Mouse (Mus musculus) liver, embryonic 15.5 days (tissue): ENCODE data around the gene Crcp. TPM values are rescaled to one million over a fixed set of nuclear protein-coding genes. Genes with fewer than 3 reads are reported as not detected.

Experiments used
- ATAC-seq: fragments of 200-750 bp; cut with Nextera tagmentation; 2 replicates; pipeline ENCODE4 v1.8.0; 2017; ENCODE audit warnings: moderate number of reproducible peaks, mild to moderate bottlenecking, moderate library complexity; ENCODE audit not compliant: insufficient read depth
- H3K27ac ChIP-seq: fragments of 300-500 bp; sonication (generic); replicated peaks from 2 replicates; pipeline ENCODE4 v1.5.1; 2015; ENCODE audit warnings: mild to moderate bottlenecking, inconsistent platforms
- H3K27me3 ChIP-seq: fragments of 300-500 bp; sonication (generic); 2 replicates; pipeline ENCODE4 v1.6.1; 2015; ENCODE audit warnings: mild to moderate bottlenecking, inconsistent platforms
- H3K36me3 ChIP-seq: fragments of 300-500 bp; sonication (generic); replicated peaks from 2 replicates; pipeline ENCODE4 v1.6.1; 2015; ENCODE audit warnings: moderate library complexity, mild to moderate bottlenecking, inconsistent platforms
- H3K4me1 ChIP-seq: fragments of 300-500 bp; sonication (generic); replicated peaks from 2 replicates; pipeline ENCODE4 v1.6.1; 2015; ENCODE audit warnings: inconsistent platforms
- H3K4me2 ChIP-seq: fragments of 300-500 bp; sonication (generic); 2 replicates; pipeline ENCODE4 v1.6.1; 2015; ENCODE audit warnings: moderate library complexity, mild to moderate bottlenecking, inconsistent platforms
- H3K4me3 ChIP-seq: fragments of 300-500 bp; sonication (generic); replicated peaks from 2 replicates; pipeline ENCODE4 v1.5.1; 2015; ENCODE audit warnings: mild to moderate bottlenecking, inconsistent platforms
- H3K9ac ChIP-seq: fragments of 300-500 bp; sonication (generic); 2 replicates; pipeline ENCODE4 v1.6.1; 2015; ENCODE audit warnings: moderate library complexity, mild to moderate bottlenecking, inconsistent platforms
- H3K9me3 ChIP-seq: fragments of 300-500 bp; sonication (generic); replicated peaks from 2 replicates; pipeline ENCODE4 v1.6.1; 2016; ENCODE audit warnings: inconsistent platforms
- WGBS: fragments of 180-500 bp; shearing (Covaris S2); methylation state at CpG from one replicate; pipeline ENCODE4 v1.1.7; 2015; ENCODE audit warnings: mixed read lengths; ENCODE audit not compliant: insufficient replicate concordance; 5-methylcytosine and 5-hydroxymethylcytosine counted together
- polyA plus RNA-seq: library from polyadenylated mRNA; unstranded; fragments of >200 nt; fragmentation: Nextera tagmentation; extraction: Ambion mirVana; gene quantifications from 2 replicates; pipeline ENCODE4 v1.2.1, GENCODE M21; 2015

Crcp gene
- polyA plus RNA-seq = 23.1 and 24.0 TPM in 2 replicates

DNA sequence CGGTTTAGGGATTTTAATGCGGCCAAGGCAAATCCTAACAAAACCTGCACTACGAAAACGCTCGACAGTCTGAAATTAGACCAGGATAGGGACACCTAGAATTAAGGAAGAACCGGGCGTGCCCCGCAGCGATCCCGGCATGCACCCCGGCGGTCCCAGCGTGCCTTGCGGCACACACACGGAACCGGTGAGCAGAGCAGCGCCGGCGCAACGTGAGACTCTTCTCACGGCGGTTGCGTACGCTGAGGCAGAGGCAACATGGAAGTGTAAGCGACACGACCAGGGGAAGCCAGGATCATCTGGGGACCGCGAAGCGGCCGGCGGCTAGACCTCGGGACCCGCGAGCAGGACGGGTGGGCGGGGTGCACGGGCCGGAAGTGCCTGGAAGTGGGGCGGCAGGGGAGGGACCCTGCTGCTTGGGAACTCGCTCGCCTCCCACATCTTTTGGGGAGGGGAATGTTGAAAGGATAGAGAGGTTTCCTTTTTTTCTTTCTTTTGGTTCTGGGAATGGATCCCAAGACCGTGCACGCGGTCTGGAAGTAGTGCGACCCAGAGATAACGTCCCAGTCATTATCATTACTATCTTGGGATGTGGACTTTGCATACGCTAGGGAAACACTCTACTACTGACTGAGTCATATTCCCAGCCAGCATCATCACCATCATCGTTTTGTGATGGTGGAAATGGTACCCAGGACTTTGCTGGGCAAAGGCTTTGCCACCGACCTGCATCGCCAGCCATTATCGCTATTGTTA lies at the start of gene Crcp, which contains the start of gene Asl:
Crcp (plus strand) TSS at position 149 of the 756 bp plus-strand sequence.
Asl (minus strand) TSS at position 106 of the 756 bp plus-strand sequence.
- Histone ChIP-seq H3K4me2 (peak within 1 kb of the TSS; percentile 86), H3K36me3 (no peaks in the 10 kb centered on the region), H3K27ac (peak within 1 kb of the TSS; percentile 90), H3K27me3 (peaks cover 14% of the 10 kb centered on the region), H3K9ac (peak within 1 kb of the TSS; percentile 91), H3K4me1 (peaks cover 55% of the 10 kb centered on the region), H3K9me3 (no peaks in the 10 kb centered on the region), H3K4me3 (peak within 1 kb of the TSS; percentile 94)
- WGBS = 1% methylated on average over 51 of the region's 51 CpGs
- peak; percentile 80 for ATAC-seq

DNA sequence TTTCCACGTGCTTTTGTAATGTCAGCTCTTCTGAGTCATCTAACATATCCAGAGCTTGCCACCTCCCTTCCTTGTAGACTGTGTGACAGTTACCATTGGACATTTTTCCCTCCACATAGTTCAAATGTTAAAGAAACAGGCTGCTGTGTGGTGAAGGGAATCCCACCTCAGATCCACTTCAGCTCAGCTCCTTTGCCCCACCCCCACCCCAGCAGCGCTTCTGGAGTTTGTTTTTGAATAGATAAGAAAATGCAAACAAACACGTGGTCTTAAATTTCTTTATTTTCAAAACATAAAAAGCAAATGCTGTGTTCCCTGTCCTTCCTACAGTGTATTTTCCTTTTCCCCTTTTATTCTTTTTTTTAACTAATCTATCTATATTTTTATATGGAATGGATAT lies 48.9 kb upstream of the Crcp start:
- peak overlapping the region; percentile 37 for H3K9ac ChIP-seq
- WGBS = 36% methylated on average over 3 of the region's 3 CpGs
- H3K4me3 ChIP-seq = peak overlapping the region; percentile 20
- H3K27me3 ChIP-seq = no peaks in the 10 kb centered on the region
- H3K9me3 ChIP-seq = no peaks in the 10 kb centered on the region
- H3K36me3 ChIP-seq = peaks cover 45% of the 10 kb centered on the region
- ATAC-seq = peak; percentile 37
- peak overlapping the region; percentile 91 for H3K27ac ChIP-seq
- H3K4me2 ChIP-seq = peak overlapping the region; percentile 53
- H3K4me1 ChIP-seq = peaks cover 63% of the 10 kb centered on the region

DNA sequence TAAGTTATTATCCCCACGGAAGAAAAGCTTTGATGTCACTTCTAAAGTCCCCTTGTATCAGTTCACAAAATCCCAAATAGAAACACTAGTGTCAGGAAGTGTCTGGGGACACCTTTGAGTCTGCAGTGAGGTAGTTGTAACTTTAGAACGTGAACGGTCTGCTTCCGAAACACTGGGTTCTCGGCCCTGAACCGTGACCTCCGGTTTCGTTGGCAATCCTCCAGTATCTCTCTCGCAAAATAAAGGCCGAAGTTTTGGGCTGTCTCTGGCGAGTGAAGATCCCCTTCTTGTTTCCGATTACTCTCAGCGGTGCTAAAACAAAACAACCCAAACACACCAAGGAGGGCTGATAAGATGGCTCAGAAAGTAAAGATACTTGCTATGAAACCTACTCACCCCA lies 39.7 kb upstream of the Crcp start:
- Histone ChIP-seq H3K27ac (peak overlapping the region; percentile 45), H3K4me1 (peaks cover 47% of the 10 kb centered on the region), H3K27me3 (no peaks in the 10 kb centered on the region), H3K4me2 (no peak overlapping the region), H3K36me3 (peaks cover 62% of the 10 kb centered on the region), H3K9ac (no peak overlapping the region), H3K4me3 (no peak overlapping the region), H3K9me3 (no peaks in the 10 kb centered on the region)
- 78% methylated on average over 13 of the region's 13 CpGs for WGBS
- ATAC-seq = no peak

DNA sequence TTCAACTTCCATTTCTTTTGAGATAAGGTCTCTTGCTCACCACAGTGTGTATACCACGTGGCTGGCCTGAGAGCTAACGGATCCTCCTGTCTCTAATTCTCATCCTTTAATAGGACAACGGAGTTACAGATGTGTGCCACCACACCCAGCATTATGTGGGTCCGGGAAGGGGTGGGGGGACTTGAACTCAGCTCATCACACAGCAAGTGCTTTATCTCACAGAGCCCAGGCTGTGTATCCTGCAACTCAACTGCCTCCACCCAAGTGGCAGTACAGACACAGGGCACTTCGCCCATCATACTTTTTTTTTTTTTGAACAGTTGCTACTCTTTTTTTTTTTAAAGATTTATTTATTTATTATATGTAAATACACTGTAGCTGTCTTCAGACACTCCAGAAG lies 37.2 kb upstream of the Crcp start:
- Histone ChIP-seq H3K9ac (no peak overlapping the region), H3K27me3 (no peaks in the 10 kb centered on the region)
- peak; percentile 90 for ATAC-seq

DNA sequence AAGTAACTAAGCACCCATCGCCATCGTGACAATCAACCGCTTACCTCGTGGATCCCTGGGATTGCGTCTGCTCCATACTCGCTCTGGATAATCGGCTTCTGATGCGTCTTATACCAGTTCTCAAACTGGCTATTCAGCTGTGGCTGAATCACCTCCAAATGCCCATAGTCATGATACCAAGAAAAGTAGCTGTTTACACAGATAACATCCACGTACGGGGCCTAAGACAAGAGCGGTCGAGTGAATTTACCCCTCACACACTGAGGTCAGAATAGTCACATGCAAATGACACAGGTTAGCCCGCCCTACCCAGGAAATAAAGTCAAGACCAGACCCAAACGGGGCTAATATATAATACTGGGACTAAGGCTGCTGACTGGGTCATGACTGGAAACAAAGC lies 35.7 kb upstream of the Crcp start:
- peak overlapping the region; percentile 26; the same call in 1 of the 2 replicates for H3K4me3 ChIP-seq
- H3K27ac ChIP-seq = peak overlapping the region; percentile 75
- no peaks in the 10 kb centered on the region for H3K27me3 ChIP-seq
- H3K4me1 ChIP-seq = peaks cover 54% of the 10 kb centered on the region
- peak overlapping the region; percentile 26; the same call in 1 of the 2 replicates for H3K9ac ChIP-seq
- H3K9me3 ChIP-seq = no peaks in the 10 kb centered on the region
- ATAC-seq = peak; percentile 51
- WGBS = 62% methylated on average over 14 of the region's 14 CpGs
- H3K36me3 ChIP-seq = peaks cover 51% of the 10 kb centered on the region
- H3K4me2 ChIP-seq = 0 out of 2 replicates have a peak overlapping the region, but pooled peaks have one; percentile 23

More for the DNA sequence above, 37.2 kb upstream of the Crcp start:
- WGBS = 24% methylated on average over 5 of the region's 5 CpGs
- no peaks in the 10 kb centered on the region for H3K9me3 ChIP-seq
- H3K27ac ChIP-seq = peak overlapping the region; percentile 75
- peaks cover 53% of the 10 kb centered on the region for H3K36me3 ChIP-seq
- peak overlapping the region; percentile 11; the same call in 1 of the 2 replicates for H3K4me2 ChIP-seq
- H3K4me3 ChIP-seq = no peak overlapping the region
- H3K4me1 ChIP-seq = peaks cover 47% of the 10 kb centered on the region

DNA sequence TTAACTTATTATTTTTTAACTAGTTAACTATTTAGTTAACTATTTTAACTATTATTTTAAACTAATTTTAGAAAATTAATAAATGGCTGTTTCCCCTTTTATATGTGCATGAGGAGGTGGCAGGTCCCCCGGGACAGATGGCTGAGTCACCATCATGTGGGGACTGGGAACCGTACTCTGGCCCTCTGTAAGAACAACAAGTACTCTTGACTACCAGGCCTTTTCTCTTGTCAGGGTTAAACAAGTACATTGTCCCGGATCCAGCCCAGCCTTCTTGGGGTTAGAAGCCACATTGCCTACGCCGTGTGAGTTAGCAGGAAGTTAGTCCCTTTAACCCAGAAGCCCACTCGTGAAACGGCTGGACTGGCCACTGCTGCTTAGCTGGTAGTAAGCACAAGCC lies 34.1 kb upstream of the Crcp start:
- peaks cover 50% of the 10 kb centered on the region for H3K4me1 ChIP-seq
- no peaks in the 10 kb centered on the region for H3K27me3 ChIP-seq
- H3K4me3 ChIP-seq = no peak overlapping the region
- H3K27ac ChIP-seq = no peak overlapping the region
- no peak overlapping the region for H3K9ac ChIP-seq
- peaks cover 39% of the 10 kb centered on the region for H3K36me3 ChIP-seq
- no peaks in the 10 kb centered on the region for H3K9me3 ChIP-seq
- ATAC-seq = no peak
- H3K4me2 ChIP-seq = no peak overlapping the region
- WGBS = 87% methylated on average over 7 of the region's 7 CpGs

DNA sequence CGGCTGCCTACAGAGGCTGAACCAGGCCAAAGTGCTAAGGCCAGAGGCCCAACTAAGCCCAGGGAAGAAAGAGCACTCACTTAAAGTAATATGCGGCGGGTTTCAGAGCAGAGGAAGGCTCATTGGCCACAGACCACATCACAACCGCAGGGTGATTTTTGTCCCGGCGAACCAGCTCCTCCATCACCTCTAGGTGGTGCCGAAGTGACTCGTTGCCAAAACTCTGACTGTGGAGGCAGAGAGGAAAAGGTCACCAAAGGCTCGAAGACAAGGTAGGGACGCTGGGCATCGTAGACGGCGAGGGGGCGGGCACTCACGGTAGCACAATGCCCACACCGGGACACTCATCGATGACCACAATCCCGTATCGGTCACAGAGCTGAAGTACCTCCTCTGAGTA lies 31.4 kb upstream of the Crcp start:
- no peak for ATAC-seq
- H3K36me3 ChIP-seq = peaks cover 31% of the 10 kb centered on the region
- H3K4me2 ChIP-seq = no peak overlapping the region
- no peak overlapping the region for H3K9ac ChIP-seq
- H3K4me3 ChIP-seq = no peak overlapping the region
- no peaks in the 10 kb centered on the region for H3K27me3 ChIP-seq
- peaks cover 48% of the 10 kb centered on the region for H3K4me1 ChIP-seq
- H3K9me3 ChIP-seq = no peaks in the 10 kb centered on the region
- WGBS = 71% methylated on average over 19 of the region's 19 CpGs
- H3K27ac ChIP-seq = peak overlapping the region; percentile 25; the same call in 1 of the 2 replicates

DNA sequence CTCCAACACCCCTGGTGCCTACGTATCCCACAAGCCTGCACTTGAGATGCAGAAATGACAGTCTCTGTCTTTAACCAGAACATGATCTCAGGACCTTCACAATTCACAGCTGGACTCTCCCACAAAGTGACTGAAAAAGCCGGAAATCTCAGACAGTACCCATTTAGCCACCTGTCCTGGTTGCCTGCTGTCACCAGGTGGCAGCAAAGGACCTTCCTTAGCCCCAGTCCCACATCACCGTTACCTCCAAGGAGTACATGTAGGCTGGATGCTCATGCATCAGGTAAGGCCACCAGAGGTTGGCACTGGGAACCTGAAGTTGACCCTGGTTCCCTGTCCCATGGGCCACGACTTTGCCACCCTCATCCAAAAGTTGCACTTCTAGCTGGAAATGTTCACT lies 30.0 kb upstream of the Crcp start:
- H3K27ac ChIP-seq = no peak overlapping the region
- no peak overlapping the region for H3K9ac ChIP-seq
- peaks cover 18% of the 10 kb centered on the region for H3K36me3 ChIP-seq
- H3K4me3 ChIP-seq = no peak overlapping the region
- H3K4me1 ChIP-seq = peaks cover 43% of the 10 kb centered on the region
- no peaks in the 10 kb centered on the region for H3K9me3 ChIP-seq
- 43% methylated on average over 4 of the region's 4 CpGs for WGBS
- H3K4me2 ChIP-seq = no peak overlapping the region
- no peak for ATAC-seq
- H3K27me3 ChIP-seq = no peaks in the 10 kb centered on the region

DNA sequence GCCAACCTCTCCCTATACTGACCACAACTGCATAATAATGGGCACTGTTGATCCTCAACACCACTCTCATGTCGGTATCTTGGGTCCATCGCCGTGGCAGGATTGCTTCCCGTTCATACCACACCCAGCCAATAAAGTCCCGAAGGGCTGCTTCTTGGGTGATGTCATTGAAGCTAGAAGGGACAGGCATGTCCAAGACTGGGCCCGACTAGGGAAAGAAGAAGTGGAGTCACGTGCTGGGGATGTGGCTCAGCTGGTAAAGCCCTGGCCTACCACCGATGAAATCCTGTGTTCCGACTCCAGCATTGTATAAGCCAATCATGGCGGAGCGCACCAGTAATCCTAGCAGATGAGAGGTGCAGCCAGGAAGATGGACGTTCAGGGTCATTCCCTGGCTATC lies 28.4 kb upstream of the Crcp start:
- Histone ChIP-seq H3K27me3 (no peaks in the 10 kb centered on the region), H3K27ac (0 out of 2 replicates have a peak overlapping the region, but pooled peaks have one; percentile 70), H3K36me3 (peaks cover 18% of the 10 kb centered on the region), H3K4me2 (peak overlapping the region; percentile 88), H3K4me3 (no peak overlapping the region), H3K9me3 (no peaks in the 10 kb centered on the region), H3K4me1 (peaks cover 43% of the 10 kb centered on the region), H3K9ac (no peak overlapping the region)
- WGBS = 75% methylated on average over 12 of the region's 12 CpGs
- no peak for ATAC-seq

DNA sequence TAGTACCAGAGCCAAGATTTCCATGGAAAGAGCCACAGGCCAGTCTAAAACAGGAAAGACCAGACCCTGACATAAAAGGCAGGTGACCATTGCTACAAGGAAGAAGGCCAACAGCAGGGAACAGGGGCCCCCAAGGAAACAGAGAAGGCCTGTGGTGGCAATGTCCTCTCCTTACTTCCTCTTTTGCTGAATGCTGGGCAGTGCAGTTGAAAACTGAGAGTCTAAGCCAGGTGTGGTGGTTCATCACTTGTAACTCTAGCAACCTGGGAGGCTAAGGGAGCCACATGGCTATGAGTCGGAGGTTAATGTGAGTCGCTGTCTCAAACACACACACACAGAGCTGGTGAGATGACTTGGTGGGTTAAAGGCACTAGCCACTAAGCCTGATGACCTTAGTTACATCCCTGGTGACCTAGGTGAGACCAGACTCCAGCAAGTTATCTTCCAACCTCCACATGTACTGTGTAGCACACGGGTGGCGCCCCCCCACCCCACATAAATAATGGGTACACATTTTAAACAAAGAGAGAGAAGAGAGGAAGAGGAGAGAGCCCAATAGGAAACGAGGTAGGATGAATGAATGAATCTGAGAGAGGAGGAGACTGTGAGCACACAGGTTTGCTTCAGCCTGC lies 27.6 kb upstream of the Crcp start:
- WGBS = 8% methylated on average over 5 of the region's 5 CpGs
- H3K9me3 ChIP-seq = no peaks in the 10 kb centered on the region
- peak overlapping the region; percentile 88 for H3K4me2 ChIP-seq
- peaks cover 15% of the 10 kb centered on the region for H3K36me3 ChIP-seq
- peak overlapping the region; percentile 68 for H3K4me3 ChIP-seq
- H3K9ac ChIP-seq = peak overlapping the region; percentile 74; the same call in 1 of the 2 replicates
- peak overlapping the region; percentile 70; the same call in 1 of the 2 replicates for H3K27ac ChIP-seq
- no peaks in the 10 kb centered on the region for H3K27me3 ChIP-seq
- no peak for ATAC-seq
- peaks cover 43% of the 10 kb centered on the region for H3K4me1 ChIP-seq
